Mouse (Mus musculus): ENCODE measurements around the gene Leap2. TPM values are rescaled to one million over a fixed set of nuclear protein-coding genes. Genes with fewer than 3 reads are reported as not detected.

Gene Leap2
- total RNA-seq, 2 experiments from 2014 or later = not detected

GRCm38 (mm10) chr11:53378918-53379317 lies 44.1 kb downstream of the Leap2 start:
- no peak for DNase-seq (ENCODE audit: low spot score in 2 of 2)

Small RNA genes within 50 kb of the gene (microRNA-seq; reads per million reads assigned to microRNA genes)
- gene Mir6920 (ENCODE audit: borderline number of aligned reads in 2 of 2) = 0 reads per million in 2 experiments

Other genes with a start within 250 kb of the Leap2 start
- gene Hspa4, start 122.7 kb downstream of the Leap2 start, total RNA-seq (2021) = 100 to 1,000 TPM; 272 to 274 TPM
- 10 to 100 TPM; 10.8 to 11.1 TPM for gene Zcchc10, start 98.5 kb downstream of the Leap2 start, total RNA-seq (2021)
- 100 to 1,000 TPM; 194 TPM for gene Aff4, start 72.3 kb downstream of the Leap2 start, total RNA-seq (2021)
- gene Uqcrq, start 7.7 kb upstream of the Leap2 start, total RNA-seq (2021) = 1,000 to 10,000 TPM; 1,110 to 1,480 TPM
- 1 to 10 TPM; 4.3 to 6.0 TPM for gene Gdf9, start 7.9 kb upstream of the Leap2 start, total RNA-seq (2021)
- under 1 TPM in 1 of 2 experiments, not detected in 1; 0.27 TPM for gene Gm10447, start 33.9 kb upstream of the Leap2 start, total RNA-seq (2021)
- gene Shroom1, start 34.0 kb upstream of the Leap2 start, total RNA-seq (2021) = 10 to 100 TPM in 1 of 2 experiments, 1 to 10 TPM in 1; 3.7 to 10.9 TPM
- not detected for gene Gm9837, start 47.3 kb upstream of the Leap2 start, total RNA-seq (2021)
- not detected for gene Gm9945, start 57.0 kb upstream of the Leap2 start, total RNA-seq (2021)
- gene Sowaha, start 57.1 kb upstream of the Leap2 start, total RNA-seq (2021) = under 1 TPM; 0.19 to 0.30 TPM
- gene Sept8, start 96.1 kb upstream of the Leap2 start, total RNA-seq (2021) = 10 to 100 TPM; 28.9 to 32.1 TPM
- 10 to 100 TPM; 23.2 to 25.9 TPM for gene Kif3a, start 144.2 kb upstream of the Leap2 start, total RNA-seq (2021)
- not detected for gene Il4, start 195.5 kb upstream of the Leap2 start, total RNA-seq (2021)
- not detected for gene Il13, start 211.5 kb upstream of the Leap2 start, total RNA-seq (2021)

All from adrenal gland, adult 18-20 months (tissue).